Mouse (Mus musculus): ENCODE results near the gene Rwdd1.
A peak's percentile ranks its signal among the peaks of the same experiment; 100 is the strongest.
"Not testable (repeated sequence)": the region's sequence is repeated elsewhere in the genome, so short reads cannot be mapped to it uniquely, and the experiment has no call there.

Rwdd1 gene

GRCm38 (mm10) chr10:34019302-34020075 is at the start of gene Rwdd1:
Rwdd1 (minus strand) TSS chr10:34019624.
- DNase-seq: peak; percentile 98

- no peak for DNase-seq
Measured at GRCm38 (mm10) chr10:34066591-34066990, 47.2 kb upstream of the Rwdd1 start.

GRCm38 (mm10) chr10:34053987-34054386 is 34.6 kb upstream of the Rwdd1 start:
- no peak for DNase-seq

GRCm38 (mm10) chr10:34044210-34044609 is 24.8 kb upstream of the Rwdd1 start, which contains the start of gene Calhm4:
Calhm4 (minus strand) TSS chr10:34044310.
- DNase-seq: no peak

GRCm38 (mm10) chr10:34037401-34037800 is 18.0 kb upstream of the Rwdd1 start, which contains the start of gene Trappc3l:
Trappc3l (plus strand) TSS chr10:34037597.
- no peak for DNase-seq

GRCm38 (mm10) chr10:34036587-34036986 is 17.2 kb upstream of the Rwdd1 start:
- DNase-seq: peak; percentile 12

- DNase-seq: peak; percentile 81
Measured at GRCm38 (mm10) chr10:34033630-34034305, 14.3 kb upstream of the Rwdd1 start.

- DNase-seq: no peak
Measured at GRCm38 (mm10) chr10:34030322-34030721, 10.9 kb upstream of the Rwdd1 start.

- peak; percentile 3 for DNase-seq
Measured at GRCm38 (mm10) chr10:34018746-34019301, 600 bp downstream of the Rwdd1 start.

GRCm38 (mm10) chr10:34013241-34013640 is 6.2 kb downstream of the Rwdd1 start:
- no peak for DNase-seq

GRCm38 (mm10) chr10:34012581-34012980 is 6.8 kb downstream of the Rwdd1 start:
- DNase-seq: no peak

GRCm38 (mm10) chr10:33998397-33998796 is 21.0 kb downstream of the Rwdd1 start:
- DNase-seq: no peak

- not testable (repeated sequence) for DNase-seq
Measured at GRCm38 (mm10) chr10:33996686-33997085, 22.7 kb downstream of the Rwdd1 start.

GRCm38 (mm10) chr10:33986771-33987170 is 32.7 kb downstream of the Rwdd1 start:
- peak; percentile 72 for DNase-seq

- DNase-seq: no peak
Measured at GRCm38 (mm10) chr10:33974781-33975494, 44.5 kb downstream of the Rwdd1 start.

- DNase-seq: no peak
Measured at GRCm38 (mm10) chr10:33952509-33952908, 66.9 kb downstream of the Rwdd1 start.

- DNase-seq: peak; percentile 91
Measured at GRCm38 (mm10) chr10:33950803-33951583, 68.4 kb downstream of the Rwdd1 start, which contains the start of gene Zup1. Zup1 (minus strand) TSS chr10:33951269.

Measured in kidney, postnatal 14 days (tissue).